Mouse (Mus musculus) thymus, adult 2 months (tissue): ENCODE results near the gene Psmc3ip.

ENCODE experiments used
- CTCF ChIP-seq: fragments of 200-500 bp; IDR thresholded peaks from 2 replicates; pipeline ENCODE4 v1.5.1; 2012; ENCODE audit warnings: mild to moderate bottlenecking, control low read depth, low read length, moderate library complexity, borderline replicate concordance; ENCODE audit not compliant: control insufficient read depth, poor library complexity, insufficient read depth; ENCODE audit errors: extremely low read depth
- POLR2A ChIP-seq: fragments of 200-500 bp; IDR thresholded peaks from 2 replicates; pipeline ENCODE4 v1.6.1; 2012; ENCODE audit warnings: mild to moderate bottlenecking, low read length, control low read depth, moderate library complexity; ENCODE audit not compliant: control insufficient read depth, poor library complexity, insufficient read depth; ENCODE audit errors: extremely low read depth

GRCm38 (mm10) chr11:101138536-101139181, 43.4 kb upstream of the Psmc3ip start:
- TF ChIP-seq CTCF: no peak
- no peak for TF ChIP-seq POLR2A
